Mouse (Mus musculus) olfactory bulb, adult 2 months (tissue): ENCODE measurements around the gene Prr29.

Source experiments
- CTCF ChIP-seq: fragments of 200-500 bp; IDR thresholded peaks from 2 replicates; pipeline ENCODE4 v1.5.1; 2012; ENCODE audit warnings: low read depth, mild to moderate bottlenecking, low read length, moderate library complexity; ENCODE audit not compliant: insufficient read depth
- POLR2A ChIP-seq: fragments of 200-500 bp; IDR thresholded peaks from 2 replicates; pipeline ENCODE4 v1.6.1; 2012; ENCODE audit warnings: mild to moderate bottlenecking, low read depth, low read length, moderate library complexity; ENCODE audit not compliant: insufficient read depth

DNA sequence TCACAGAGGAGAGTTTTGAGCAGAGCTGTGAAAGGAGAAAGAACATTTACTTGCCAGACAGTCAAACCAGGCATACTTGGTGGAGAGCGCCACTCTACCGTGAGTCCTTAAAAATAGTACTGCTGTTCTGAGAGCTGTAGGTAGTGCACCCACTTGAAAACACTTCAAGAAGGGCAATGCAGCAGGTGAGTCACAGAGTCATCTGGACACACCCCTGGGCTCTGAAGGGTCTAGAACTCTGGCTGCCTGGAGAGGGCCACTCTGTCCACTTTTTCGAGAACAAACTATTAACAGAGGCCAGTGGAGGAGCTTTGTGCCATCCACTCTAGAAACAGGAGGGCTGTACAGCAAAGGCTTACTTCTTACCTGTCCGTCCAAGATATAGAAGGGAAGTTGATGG lies 61.2 kb downstream of the Prr29 start:
- TF ChIP-seq CTCF (no peak), POLR2A (no peak)
